Mouse (Mus musculus) heart, adult 11 months (tissue): ENCODE data around the gene Rangrf.
"Not testable (repeated sequence)": the region's sequence is repeated elsewhere in the genome, so short reads cannot be mapped to it uniquely, and the experiment has no call there.

Experiments
- DNase-seq: peaks from one replicate; pipeline ENCODE4 v3.0.0; 2022

The Rangrf gene

DNA sequence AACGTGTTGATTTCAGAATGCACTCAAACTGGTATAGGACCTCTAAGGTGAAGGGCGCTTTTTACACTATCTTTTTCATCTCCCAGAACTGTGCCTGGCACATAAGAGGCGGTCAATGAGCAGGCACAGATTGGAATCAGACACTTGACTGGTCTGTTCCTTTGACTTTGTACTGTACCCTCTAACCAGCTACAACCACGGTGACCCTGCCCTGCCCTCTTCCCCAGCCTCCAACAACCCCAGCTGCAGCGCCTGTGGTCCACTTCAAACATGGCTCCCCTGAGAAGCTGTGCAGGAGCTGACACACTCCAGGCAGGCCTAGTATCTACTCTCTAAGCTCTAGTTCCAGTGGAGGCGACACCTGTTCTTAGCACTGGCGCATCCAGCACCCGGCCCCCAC is 32.3 kb downstream of the Rangrf start:
- DNase-seq: no peak

DNA sequence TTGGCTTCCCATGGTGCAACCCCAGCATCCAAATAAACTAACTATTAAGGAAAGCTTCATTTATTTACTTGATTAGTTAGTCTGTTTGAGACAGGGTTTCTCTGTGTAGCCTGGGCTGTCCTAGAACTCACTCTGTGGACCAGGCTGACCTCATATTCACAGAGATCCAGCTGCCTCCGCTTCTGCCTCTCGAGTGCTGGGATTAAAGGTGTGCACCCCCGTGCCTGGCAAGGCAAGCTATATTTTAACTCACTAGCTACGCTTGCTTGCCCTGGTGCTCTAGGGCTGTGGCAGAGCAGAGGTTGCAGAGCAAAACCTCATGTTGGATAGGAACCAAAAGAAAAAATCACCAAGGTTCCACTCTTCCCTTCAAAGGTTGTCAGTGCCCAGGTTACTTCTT is 34.5 kb downstream of the Rangrf start:
- no peak for DNase-seq

DNA sequence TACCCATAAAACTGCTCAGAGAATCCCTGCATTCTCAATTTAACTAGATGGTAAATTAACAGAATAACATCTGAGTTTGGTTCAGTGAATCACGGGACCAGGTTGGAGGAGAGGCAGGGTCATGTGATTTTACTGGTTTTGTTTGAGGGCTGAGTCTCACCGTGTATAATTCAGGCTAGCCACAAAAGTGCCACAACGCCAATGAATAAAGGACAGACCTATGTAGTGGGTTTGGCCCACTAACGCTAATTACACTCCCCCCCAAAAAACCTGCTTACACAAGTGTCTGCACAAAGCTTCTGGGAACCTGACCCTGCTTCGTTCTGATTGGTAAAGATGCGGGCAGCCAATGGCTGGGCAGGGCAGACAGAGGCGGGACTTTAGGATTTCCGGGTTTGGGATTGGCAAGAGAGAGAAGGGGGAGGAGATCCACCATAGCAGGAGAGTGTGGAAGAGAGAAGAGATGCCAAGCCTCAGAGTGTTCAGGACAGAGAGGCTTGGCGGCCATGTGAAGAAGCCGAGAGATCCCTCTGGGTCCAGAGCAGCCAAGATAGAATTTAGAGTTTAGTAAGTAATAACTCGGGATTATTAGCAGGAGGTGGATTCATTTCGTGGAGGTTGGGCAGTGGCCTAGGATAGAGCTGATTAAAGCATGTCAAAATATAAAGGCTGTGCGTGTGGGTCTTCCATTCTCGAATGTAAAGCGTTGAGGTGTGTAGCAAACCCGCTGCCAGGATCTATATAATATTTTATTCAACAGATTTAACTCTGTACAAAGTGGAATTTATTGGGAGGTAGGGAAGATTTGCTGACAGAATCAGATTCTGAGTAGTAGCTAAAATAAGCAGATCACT is 35.3 kb downstream of the Rangrf start:
- DNase-seq: peak; percentile 99

DNA sequence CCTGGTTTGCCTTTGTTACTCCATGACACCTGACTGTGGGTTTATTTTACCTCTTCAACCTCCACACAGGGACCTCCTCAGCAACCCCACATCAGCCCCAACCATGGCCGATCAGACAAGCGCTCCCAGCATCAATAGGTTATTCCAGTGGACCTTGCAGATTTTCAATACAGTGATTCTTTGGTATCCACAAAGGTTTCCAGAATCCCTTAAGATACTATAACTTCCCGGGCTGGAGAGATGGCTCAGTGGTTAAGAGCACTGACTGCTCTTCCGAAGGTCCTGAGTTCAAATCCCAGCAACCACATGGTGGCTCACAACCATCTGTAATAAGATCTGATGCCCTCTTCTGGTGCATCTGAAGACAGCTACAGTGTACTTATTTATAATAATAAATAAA is 38.0 kb downstream of the Rangrf start:
- not testable (repeated sequence) for DNase-seq

DNA sequence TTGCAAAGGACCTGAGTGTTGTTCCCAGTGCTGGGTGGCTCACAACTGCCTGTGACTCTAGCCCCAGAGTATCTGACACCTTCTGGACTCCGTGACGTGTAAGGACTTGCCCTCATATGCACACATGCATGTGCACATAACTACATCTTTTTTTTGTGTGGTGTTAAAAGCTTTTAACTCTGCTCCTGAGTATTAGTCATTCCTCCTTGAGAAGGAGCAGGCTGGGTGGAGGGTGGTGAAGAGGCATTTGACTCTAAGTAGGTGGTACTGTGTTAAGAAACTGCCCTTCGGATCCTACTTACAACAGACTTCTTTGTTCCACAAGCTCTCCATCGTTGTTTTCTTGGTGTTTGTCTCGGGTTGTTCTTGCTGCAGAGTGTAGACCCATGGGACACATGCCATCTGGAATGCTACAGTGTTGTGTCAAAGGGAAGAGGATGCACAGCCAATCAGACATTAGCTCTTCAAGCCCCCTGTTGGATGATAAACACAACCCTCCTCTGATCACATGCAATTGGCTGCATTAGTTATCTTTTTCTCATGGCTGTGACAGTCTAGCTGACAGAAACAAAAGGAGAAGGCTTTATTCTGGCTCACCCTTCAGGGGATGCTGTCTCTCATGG is 41.0 kb downstream of the Rangrf start:
- no peak for DNase-seq

GRCm38 (mm10) chr11:68929947-68930346 is 45.0 kb downstream of the Rangrf start:
- no peak for DNase-seq

DNA sequence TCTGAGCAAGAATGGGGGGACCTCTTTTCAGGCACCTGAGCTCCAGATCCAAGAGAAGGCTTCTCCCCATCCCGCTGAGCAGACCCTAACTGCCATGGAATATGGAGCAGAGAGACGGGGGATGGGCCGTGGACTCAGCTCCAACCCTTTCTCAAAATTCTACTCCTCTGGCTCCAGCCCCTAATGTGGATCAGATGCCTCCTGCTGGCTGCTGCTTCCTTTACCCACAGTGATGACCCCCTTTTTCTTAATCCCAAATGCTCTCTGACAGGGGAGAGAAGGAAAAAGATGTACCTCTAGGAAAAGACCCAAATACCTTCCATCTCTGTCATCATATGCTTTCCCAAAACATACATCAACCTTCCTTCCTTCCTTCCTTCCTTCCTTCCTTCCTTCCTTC is 48.0 kb downstream of the Rangrf start, which contains the start of gene Odf4:
Odf4 (minus strand) TSS at position 101 of the 400 bp plus-strand sequence.
- DNase-seq: no peak

DNA sequence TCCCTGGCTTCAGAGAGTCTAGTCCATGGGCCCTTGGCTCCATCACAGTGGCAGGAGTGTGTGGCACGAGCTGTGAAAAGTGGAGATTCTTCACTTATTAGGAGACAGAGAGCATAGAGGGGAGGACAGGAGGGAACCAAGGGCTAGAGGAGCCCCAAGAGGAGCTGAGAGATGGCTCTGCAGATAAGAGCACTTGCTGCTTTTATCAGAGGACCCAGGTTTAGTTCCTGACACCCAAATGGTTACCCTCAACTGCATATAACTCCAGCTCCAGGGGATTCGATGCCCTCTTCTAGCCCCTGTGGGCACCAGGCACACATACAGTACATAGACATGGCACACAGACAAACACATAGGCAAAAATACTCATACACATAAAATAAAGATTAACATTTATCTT is 50.2 kb downstream of the Rangrf start:
- no peak for DNase-seq

- no peak for DNase-seq
These were observed 51.8 kb downstream of the Rangrf start for GRCm38 (mm10) chr11:68923191-68923590.
